Mouse (Mus musculus): Measurements from ENCODE around the gene Fktn. TPM values are rescaled to one million over a fixed set of nuclear protein-coding genes. Genes with fewer than 3 reads are reported as not detected.
A peak's percentile ranks its signal among the peaks of the same experiment; 100 is the strongest.

Gene Fktn
- polyA plus RNA-seq, 1 experiment from 2014 or later = 4.4 TPM

DNA sequence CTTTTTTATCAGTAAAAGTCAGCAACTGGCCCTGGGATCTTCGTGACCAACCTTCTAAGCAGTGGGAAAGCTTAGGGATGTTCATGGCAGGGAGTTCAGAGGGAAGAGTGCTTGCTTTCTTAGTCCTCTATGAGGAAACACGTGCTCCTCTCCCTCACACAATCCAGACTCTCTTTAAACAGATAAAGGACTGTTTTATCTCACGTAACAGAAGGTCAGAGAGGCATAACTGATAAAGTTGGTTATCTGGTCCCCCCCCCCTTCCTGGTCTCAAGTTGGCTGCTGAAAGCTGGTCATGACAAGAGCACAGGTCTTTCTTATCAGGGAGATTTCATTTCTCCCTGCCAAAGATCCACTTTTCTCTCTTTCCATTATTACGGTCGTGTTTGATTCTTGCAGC lies 104.5 kb downstream of the Fktn start:
- Histone ChIP-seq H3K27ac (ENCODE audit: low read depth, low read length) (no peak overlapping the region), H3K4me1 (replicated peaks; ENCODE audit: control insufficient read depth, insufficient read depth, low read length) (no peaks in the 10 kb centered on the region), H3K9ac (ENCODE audit: low read depth, low read length) (no peak overlapping the region), H3K36me3 (ENCODE audit: control insufficient read depth, insufficient read depth) (no peaks in the 10 kb centered on the region), H3K27me3 (replicated peaks; ENCODE audit: control insufficient read depth, insufficient read depth, low read length) (no peaks in the 10 kb centered on the region), H3K9me3 (ENCODE audit: control insufficient read depth) (no peaks in the 10 kb centered on the region), H3K4me3 (ENCODE audit: low read depth, low read length) (no peak overlapping the region), H3K4me2 (replicated peaks; ENCODE audit: low read depth) (no peak overlapping the region)
- no peak for ATAC-seq
- TF ChIP-seq CTCF (IDR thresholded peaks at IDR 0.05; ENCODE audit: low read depth) = no peak
- WGBS = 32% methylated on average over 5 of the region's 5 CpGs

DNA sequence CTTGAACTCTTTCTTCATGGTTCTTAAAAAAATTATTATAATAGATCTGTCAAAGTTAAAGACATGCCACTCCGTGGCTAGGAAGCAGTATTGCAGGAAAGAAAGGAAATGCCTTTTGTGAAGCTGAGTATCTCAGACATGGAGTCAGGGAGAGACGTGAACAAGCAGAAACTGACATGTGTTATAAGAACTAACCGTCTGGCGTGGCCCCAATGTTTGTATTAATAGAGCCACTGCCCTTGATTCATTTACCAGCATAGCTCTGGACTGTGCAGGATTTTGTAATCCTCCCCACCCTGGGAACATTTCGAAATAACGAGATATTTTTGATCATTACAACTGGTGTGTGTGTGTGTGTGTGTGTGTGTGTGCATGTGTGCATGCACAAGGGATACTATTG lies 109.9 kb downstream of the Fktn start:
- Histone ChIP-seq H3K27ac (ENCODE audit: low read depth, low read length) (no peak overlapping the region), H3K4me3 (ENCODE audit: low read depth, low read length) (no peak overlapping the region), H3K9me3 (ENCODE audit: control insufficient read depth) (no peaks in the 10 kb centered on the region), H3K36me3 (ENCODE audit: control insufficient read depth, insufficient read depth) (no peaks in the 10 kb centered on the region), H3K27me3 (replicated peaks; ENCODE audit: control insufficient read depth, insufficient read depth, low read length) (no peaks in the 10 kb centered on the region), H3K9ac (ENCODE audit: low read depth, low read length) (no peak overlapping the region), H3K4me2 (replicated peaks; ENCODE audit: low read depth) (no peak overlapping the region), H3K4me1 (replicated peaks; ENCODE audit: control insufficient read depth, insufficient read depth, low read length) (0 out of 2 replicates have a peak, but pooled peaks cover 4% of the 10 kb centered on the region)
- TF ChIP-seq CTCF (IDR thresholded peaks at IDR 0.05; ENCODE audit: low read depth) = 0 out of 2 replicates have a peak, but pooled peaks have one; percentile 10
- 28% methylated on average over 6 of the region's 6 CpGs for WGBS
- no peak for ATAC-seq

- Histone ChIP-seq H3K4me1 (replicated peaks; ENCODE audit: control insufficient read depth, insufficient read depth, low read length) (0 out of 2 replicates have a peak, but pooled peaks cover 4% of the 10 kb centered on the region), H3K9me3 (ENCODE audit: control insufficient read depth) (no peaks in the 10 kb centered on the region), H3K27me3 (replicated peaks; ENCODE audit: control insufficient read depth, insufficient read depth, low read length) (no peaks in the 10 kb centered on the region), H3K4me2 (replicated peaks; ENCODE audit: low read depth) (no peak overlapping the region), H3K36me3 (ENCODE audit: control insufficient read depth, insufficient read depth) (no peaks in the 10 kb centered on the region), H3K4me3 (ENCODE audit: low read depth, low read length) (no peak overlapping the region), H3K27ac (ENCODE audit: low read depth, low read length) (no peak overlapping the region), H3K9ac (ENCODE audit: low read depth, low read length) (no peak overlapping the region)
- 35% methylated on average over 4 of the region's 4 CpGs for WGBS
- TF ChIP-seq CTCF (IDR thresholded peaks at IDR 0.05; ENCODE audit: low read depth) = no peak
- no peak for ATAC-seq
Measured at GRCm38 (mm10) chr4:53824831-53825230, 111.0 kb downstream of the Fktn start.

GRCm38 (mm10) chr4:53825821-53826605 lies 112.2 kb downstream of the Fktn start, which contains the start of gene Tmem38b:
TSS of gene Tmem38b (plus strand) at chr4:53826045.
- peak within 1 kb of the TSS; percentile 94 for H3K4me2 ChIP-seq (replicated peaks; ENCODE audit: low read depth)
- H3K4me3 ChIP-seq (ENCODE audit: low read depth, low read length) = peak within 1 kb of the TSS; percentile 88
- H3K4me1 ChIP-seq (replicated peaks; ENCODE audit: control insufficient read depth, insufficient read depth, low read length) = 0 out of 2 replicates have a peak, but pooled peaks cover 4% of the 10 kb centered on the region
- peak; percentile 59 for TF ChIP-seq CTCF (IDR thresholded peaks at IDR 0.05; ENCODE audit: low read depth)
- no peaks in the 10 kb centered on the region for H3K27me3 ChIP-seq (replicated peaks; ENCODE audit: control insufficient read depth, insufficient read depth, low read length)
- no peaks in the 10 kb centered on the region for H3K36me3 ChIP-seq (ENCODE audit: control insufficient read depth, insufficient read depth)
- peak; percentile 87 for ATAC-seq
- WGBS = under 1% methylated on average over 46 of the region's 55 CpGs
- no peaks in the 10 kb centered on the region for H3K9me3 ChIP-seq (ENCODE audit: control insufficient read depth)
- H3K27ac ChIP-seq (ENCODE audit: low read depth, low read length) = no peak within 1 kb of the TSS; the same call in 1 of the 2 replicates
- H3K9ac ChIP-seq (ENCODE audit: low read depth, low read length) = peak within 1 kb of the TSS; percentile 58

- no peaks in the 10 kb centered on the region for H3K36me3 ChIP-seq (ENCODE audit: control insufficient read depth, insufficient read depth)
- TF ChIP-seq CTCF (IDR thresholded peaks at IDR 0.05; ENCODE audit: low read depth) = no peak
- no peak overlapping the region; the same call in 1 of the 2 replicates for H3K27ac ChIP-seq (ENCODE audit: low read depth, low read length)
- H3K9ac ChIP-seq (ENCODE audit: low read depth, low read length) = no peak overlapping the region
- H3K4me3 ChIP-seq (ENCODE audit: low read depth, low read length) = peak overlapping the region; percentile 88
- ATAC-seq = no peak
- WGBS = 4% methylated on average over 11 of the region's 11 CpGs
- H3K27me3 ChIP-seq (replicated peaks; ENCODE audit: control insufficient read depth, insufficient read depth, low read length) = no peaks in the 10 kb centered on the region
- H3K9me3 ChIP-seq (ENCODE audit: control insufficient read depth) = no peaks in the 10 kb centered on the region
- H3K4me1 ChIP-seq (replicated peaks; ENCODE audit: control insufficient read depth, insufficient read depth, low read length) = 0 out of 2 replicates have a peak, but pooled peaks cover 4% of the 10 kb centered on the region
- H3K4me2 ChIP-seq (replicated peaks; ENCODE audit: low read depth) = peak overlapping the region; percentile 94
Measured at GRCm38 (mm10) chr4:53826641-53827248, 112.9 kb downstream of the Fktn start.

Other genes with a start within 250 kb of the Fktn start
- 5.4 and 6.8 TPM in 2 replicates for gene Fsd1l, start 82.5 kb upstream of the Fktn start, polyA plus RNA-seq (2015; fragmentation: Nextera tagmentation; extraction: Ambion mirVana)
- gene Tal2, start 65.7 kb downstream of the Fktn start, polyA plus RNA-seq (2015; fragmentation: Nextera tagmentation; extraction: Ambion mirVana) = 0.04 TPM in 1 of 2 replicates, not detected in the other
- gene Tmem38b, start 112.0 kb downstream of the Fktn start, polyA plus RNA-seq (2015; fragmentation: Nextera tagmentation; extraction: Ambion mirVana) = 10.9 and 14.3 TPM in 2 replicates